Mouse (Mus musculus) forebrain, embryonic 15.5 days (tissue): Measurements from ENCODE around the gene Angel2. TPM values are rescaled to one million over a fixed set of nuclear protein-coding genes. Genes with fewer than 3 reads are reported as not detected.
A peak's percentile ranks its signal among the peaks of the same experiment; 100 is the strongest.

Experiments used
- ATAC-seq: fragments of 200-750 bp; cut with Nextera tagmentation; replicated peaks from 2 replicates; pipeline ENCODE4 v1.8.0; 2017; ENCODE audit warnings: mild to moderate bottlenecking, moderate TSS enrichment, moderate library complexity
- H3K27ac ChIP-seq: fragments of 300-500 bp; sonication (generic); replicated peaks from 2 replicates; pipeline ENCODE4 v1.5.1; 2015; ENCODE audit warnings: mild to moderate bottlenecking, inconsistent platforms
- H3K27me3 ChIP-seq: fragments of 300-500 bp; sonication (generic); 2 replicates; pipeline ENCODE4 v1.6.1; 2015; ENCODE audit warnings: inconsistent platforms
- H3K36me3 ChIP-seq: fragments of 300-500 bp; sonication (generic); 2 replicates; pipeline ENCODE4 v1.6.1; 2015; ENCODE audit warnings: mild to moderate bottlenecking, inconsistent platforms
- H3K4me1 ChIP-seq: fragments of 300-500 bp; sonication (generic); 2 replicates; pipeline ENCODE4 v1.6.1; 2015; ENCODE audit warnings: inconsistent platforms
- H3K4me2 ChIP-seq: fragments of 300-500 bp; sonication (generic); replicated peaks from 2 replicates; pipeline ENCODE4 v1.6.1; 2015; ENCODE audit warnings: mild to moderate bottlenecking, inconsistent platforms
- H3K4me3 ChIP-seq: fragments of 300-500 bp; sonication (generic); 2 replicates; pipeline ENCODE4 v1.5.1; 2015; ENCODE audit warnings: mild to moderate bottlenecking, inconsistent platforms
- H3K9ac ChIP-seq: fragments of 300-500 bp; sonication (generic); replicated peaks from 2 replicates; pipeline ENCODE4 v1.6.1; 2015; ENCODE audit warnings: mild to moderate bottlenecking, inconsistent platforms
- H3K9me3 ChIP-seq: fragments of 300-500 bp; sonication (generic); 2 replicates; pipeline ENCODE4 v1.6.1; 2016; ENCODE audit warnings: inconsistent platforms
- WGBS: fragments of 180-500 bp; shearing (Covaris S2); methylation state at CpG from one replicate; pipeline ENCODE4 v1.1.7; 2015; ENCODE audit warnings: mixed read lengths; 5-methylcytosine and 5-hydroxymethylcytosine counted together
- polyA plus RNA-seq: library from polyadenylated mRNA; unstranded; fragments of >200 nt; fragmentation: Nextera tagmentation; extraction: Ambion mirVana; gene quantifications from 2 replicates; pipeline ENCODE4 v1.2.1, GENCODE M21; 2015

Gene Angel2
- polyA plus RNA-seq, 1 experiment from 2014 or later = 67.6 TPM

DNA sequence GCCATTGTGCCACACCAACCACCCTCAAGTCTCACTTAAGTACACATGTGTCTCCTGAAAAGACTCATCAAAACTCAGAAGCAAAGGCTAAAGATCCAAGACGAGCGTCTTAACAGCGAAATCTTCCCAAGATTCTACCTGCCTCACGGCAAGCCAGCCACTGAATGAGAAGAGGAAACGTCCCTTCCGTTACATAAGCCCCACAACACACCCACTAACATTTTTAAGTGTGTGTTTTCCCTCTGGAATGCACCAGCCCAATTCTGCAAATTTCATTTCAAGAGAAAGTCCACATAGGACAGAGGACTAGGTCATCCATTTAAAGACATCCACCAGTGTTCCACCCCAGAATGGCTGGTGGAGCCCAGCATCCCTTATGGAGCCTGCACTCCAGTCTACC is 14.1 kb upstream of the Angel2 start:
- no peak for ATAC-seq
- peak overlapping the region; percentile 83 for H3K9ac ChIP-seq
- no peaks in the 10 kb centered on the region for H3K9me3 ChIP-seq
- no peaks in the 10 kb centered on the region for H3K36me3 ChIP-seq
- WGBS = 76% methylated on average over 6 of the region's 6 CpGs
- H3K4me3 ChIP-seq = peak overlapping the region; percentile 84
- H3K4me2 ChIP-seq = peak overlapping the region; percentile 84
- H3K4me1 ChIP-seq = peaks cover 23% of the 10 kb centered on the region
- no peaks in the 10 kb centered on the region for H3K27me3 ChIP-seq
- H3K27ac ChIP-seq = no peak overlapping the region

DNA sequence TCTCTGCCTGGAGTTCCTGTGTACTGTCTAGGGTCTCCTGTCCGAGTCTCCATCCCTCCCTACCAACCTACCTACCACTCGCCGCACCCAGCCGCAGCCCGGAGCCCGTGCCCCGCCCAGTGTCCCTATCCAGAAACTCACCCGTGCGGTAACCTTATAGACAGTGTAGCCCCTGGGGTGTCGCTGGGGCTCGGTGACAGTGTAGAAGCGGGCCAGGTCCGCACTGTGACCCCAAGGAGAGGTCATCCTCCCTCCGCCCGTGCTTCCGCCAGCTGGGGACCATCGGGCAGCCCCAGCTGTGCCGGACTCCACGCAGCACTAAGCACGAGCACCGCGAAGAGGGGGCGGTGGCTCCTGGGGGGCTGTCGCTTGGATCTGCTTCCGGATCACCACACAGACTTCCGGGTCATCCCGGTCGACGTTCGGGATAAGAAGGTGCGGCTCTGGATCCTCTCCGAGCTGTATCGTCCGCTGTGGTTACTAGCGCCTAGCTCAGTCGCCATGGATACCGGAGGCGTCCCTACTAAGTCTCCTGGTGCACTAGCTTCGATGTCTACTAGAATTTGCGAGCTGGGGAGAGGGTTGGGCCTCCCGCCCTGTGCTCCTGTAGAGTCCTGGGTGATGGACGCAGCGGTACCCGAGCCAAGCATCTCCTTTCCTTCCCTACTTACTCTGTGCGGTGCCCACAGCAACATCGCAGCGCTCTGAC is 13.3 kb upstream of the Angel2 start, which contains the start of gene Rps6kc1:
TSS of gene Rps6kc1 (minus strand) at position 356 of the 709 bp plus-strand sequence.
- no peaks in the 10 kb centered on the region for H3K27me3 ChIP-seq
- peak within 1 kb of the TSS; percentile 84 for H3K4me2 ChIP-seq
- peak within 1 kb of the TSS; percentile 84 for H3K4me3 ChIP-seq
- H3K9me3 ChIP-seq = no peaks in the 10 kb centered on the region
- no peaks in the 10 kb centered on the region for H3K36me3 ChIP-seq
- ATAC-seq = peak; percentile 95
- peaks cover 23% of the 10 kb centered on the region for H3K4me1 ChIP-seq
- peak within 1 kb of the TSS; percentile 74 for H3K27ac ChIP-seq
- under 1% methylated on average over 47 of the region's 47 CpGs for WGBS
- peak within 1 kb of the TSS; percentile 83 for H3K9ac ChIP-seq

DNA sequence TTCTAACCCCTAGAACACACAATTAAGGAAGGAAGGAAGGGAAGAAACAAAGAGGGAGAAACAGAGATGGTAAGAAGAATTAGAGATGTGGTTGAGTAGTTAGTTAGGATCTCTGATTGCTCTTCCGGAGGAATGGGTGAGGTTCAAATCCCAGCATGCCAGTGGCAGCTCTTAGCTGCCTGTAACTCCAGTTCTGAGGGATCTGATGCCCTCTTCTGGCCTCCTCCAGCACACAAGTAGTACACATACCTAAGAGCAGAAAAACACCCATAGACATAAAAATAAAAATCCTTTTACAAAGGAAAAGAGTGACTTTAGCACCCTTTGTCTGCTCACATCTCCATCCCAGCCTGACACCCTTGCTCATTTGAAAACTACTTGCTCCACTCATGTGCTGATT is 12.3 kb upstream of the Angel2 start:
- peaks cover 23% of the 10 kb centered on the region for H3K4me1 ChIP-seq
- WGBS = 52% methylated on average over 1 of the region's 1 CpGs
- no peak overlapping the region for H3K4me3 ChIP-seq
- H3K27me3 ChIP-seq = no peaks in the 10 kb centered on the region
- H3K36me3 ChIP-seq = no peaks in the 10 kb centered on the region
- no peak overlapping the region for H3K27ac ChIP-seq
- no peak overlapping the region for H3K4me2 ChIP-seq
- no peak for ATAC-seq
- no peaks in the 10 kb centered on the region for H3K9me3 ChIP-seq
- H3K9ac ChIP-seq = no peak overlapping the region

DNA sequence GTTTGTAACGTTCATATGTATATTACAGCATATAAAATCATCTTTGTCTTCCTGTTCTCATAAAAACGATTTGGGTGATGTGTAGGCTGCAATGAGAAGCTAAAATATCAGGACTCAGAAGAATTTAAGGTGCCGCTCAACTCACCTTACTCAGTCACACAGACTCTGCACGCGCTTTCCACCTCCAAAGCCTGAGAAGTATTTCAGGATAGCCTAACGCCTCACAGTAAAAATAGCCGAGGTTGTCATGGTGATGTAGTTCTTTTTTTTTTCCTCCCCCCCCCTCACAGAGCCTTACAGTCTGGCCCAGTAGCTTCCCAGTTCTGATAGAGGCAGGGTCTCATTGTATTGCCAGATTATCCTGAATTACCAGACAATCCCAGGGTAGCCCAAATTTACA is 6.0 kb upstream of the Angel2 start:
- no peak overlapping the region for H3K9ac ChIP-seq
- H3K4me1 ChIP-seq = no peaks in the 10 kb centered on the region
- H3K4me3 ChIP-seq = no peak overlapping the region
- H3K27me3 ChIP-seq = no peaks in the 10 kb centered on the region
- WGBS = 61% methylated on average over 7 of the region's 7 CpGs
- H3K4me2 ChIP-seq = no peak overlapping the region
- no peak overlapping the region for H3K27ac ChIP-seq
- no peak for ATAC-seq
- no peaks in the 10 kb centered on the region for H3K36me3 ChIP-seq
- H3K9me3 ChIP-seq = no peaks in the 10 kb centered on the region

DNA sequence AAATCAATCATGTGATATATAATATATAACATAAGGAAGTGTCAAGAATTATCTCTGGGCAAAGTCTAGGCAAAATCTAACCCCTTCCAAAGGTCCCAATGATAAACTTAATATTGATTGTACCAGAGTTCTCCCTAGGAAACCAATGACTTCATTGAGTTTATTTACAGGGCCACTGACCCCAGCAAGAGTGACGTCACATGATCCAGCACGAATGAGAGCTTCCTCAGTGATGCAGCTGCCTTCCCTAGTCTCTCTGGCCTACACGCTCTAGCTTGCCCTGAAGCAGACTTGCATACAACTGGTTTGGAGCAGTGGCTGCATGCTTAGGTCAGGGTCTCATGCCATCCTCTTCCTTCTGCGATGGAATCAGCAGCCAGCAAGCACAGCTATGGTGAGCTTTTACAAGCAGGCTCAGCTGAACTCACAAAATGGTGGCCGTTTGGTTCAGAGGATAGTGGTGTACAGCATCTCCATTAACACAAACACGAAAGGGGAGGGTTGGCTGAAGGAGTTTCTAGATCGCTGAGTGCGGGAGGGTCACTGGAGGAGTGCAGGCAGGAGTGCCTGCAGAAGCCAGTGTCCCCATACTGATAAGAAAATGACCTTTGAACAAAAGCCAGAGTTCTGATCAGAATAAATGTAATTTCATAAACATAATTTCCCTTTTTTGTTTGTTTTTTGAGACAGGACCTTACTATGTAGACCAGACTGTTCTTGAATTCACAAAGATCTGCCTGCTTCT is 5.0 kb upstream of the Angel2 start:
- Histone ChIP-seq H3K4me3 (no peak overlapping the region), H3K9me3 (no peaks in the 10 kb centered on the region), H3K4me1 (no peaks in the 10 kb centered on the region), H3K4me2 (no peak overlapping the region), H3K27ac (no peak overlapping the region), H3K9ac (no peak overlapping the region), H3K36me3 (no peaks in the 10 kb centered on the region), H3K27me3 (no peaks in the 10 kb centered on the region)
- ATAC-seq = no peak
- WGBS = 78% methylated on average over 8 of the region's 8 CpGs

DNA sequence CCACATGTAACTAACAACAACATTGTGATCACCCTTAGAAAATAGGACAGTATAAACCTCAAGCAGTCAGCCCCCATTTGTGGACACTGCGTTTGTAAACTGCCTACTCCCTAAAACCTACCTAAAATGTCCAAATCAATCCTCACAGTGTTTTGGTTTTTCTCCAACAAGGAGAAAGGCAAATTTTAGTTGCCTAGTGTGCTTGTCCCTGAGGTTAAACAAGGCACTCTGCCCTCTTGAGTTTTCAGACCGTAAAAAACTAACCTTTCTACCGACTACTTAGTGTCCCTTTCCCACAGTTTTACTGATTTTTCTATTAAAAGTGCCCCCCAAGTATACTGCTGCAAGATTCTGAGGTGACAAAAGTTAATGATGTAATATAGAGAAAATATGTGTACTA is 2.4 kb downstream of the Angel2 start:
- peak overlapping the region; percentile 62; the same call in 1 of the 2 replicates for H3K4me2 ChIP-seq
- ATAC-seq = no peak

DNA sequence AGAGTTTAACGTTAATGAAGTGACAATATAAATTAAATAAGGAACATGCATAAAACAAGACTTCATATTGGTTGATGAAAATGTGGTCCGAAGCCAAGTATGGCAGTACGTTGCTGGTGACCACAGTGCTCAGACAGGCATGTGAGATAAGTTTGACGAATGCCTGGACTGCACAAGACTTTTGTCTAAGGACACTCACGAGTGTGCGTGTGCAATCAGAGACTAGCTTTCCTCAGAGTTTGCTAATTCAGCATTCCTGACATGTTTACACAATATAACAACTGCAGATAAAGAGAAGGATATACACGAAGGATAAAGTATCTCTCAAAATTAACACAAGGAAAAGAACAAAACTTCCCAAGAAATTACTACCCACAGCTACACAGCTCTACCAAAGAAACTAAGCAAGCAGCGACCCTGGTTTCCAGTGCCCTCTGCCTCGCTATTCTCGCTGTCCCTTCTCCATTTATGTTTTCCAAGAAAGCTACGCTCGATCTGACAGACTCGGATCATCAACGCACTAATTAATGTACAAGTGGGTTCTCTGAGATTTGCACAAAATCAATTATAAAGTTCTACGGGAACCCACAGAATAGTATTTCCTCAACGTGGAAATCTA is 2.9 kb downstream of the Angel2 start:
- H3K27ac ChIP-seq = peak overlapping the region; percentile 99
- H3K4me2 ChIP-seq = peak overlapping the region; percentile 62
- no peaks in the 10 kb centered on the region for H3K27me3 ChIP-seq
- peaks cover 18% of the 10 kb centered on the region for H3K4me1 ChIP-seq
- H3K4me3 ChIP-seq = peak overlapping the region; percentile 70
- H3K9me3 ChIP-seq = no peaks in the 10 kb centered on the region
- WGBS = 20% methylated on average over 16 of the region's 16 CpGs
- peak overlapping the region; percentile 89 for H3K9ac ChIP-seq
- no peaks in the 10 kb centered on the region for H3K36me3 ChIP-seq
- ATAC-seq = peak; percentile 25

More for the DNA sequence above, 2.4 kb downstream of the Angel2 start:
- H3K4me3 ChIP-seq = no peak overlapping the region
- no peaks in the 10 kb centered on the region for H3K27me3 ChIP-seq
- H3K36me3 ChIP-seq = no peaks in the 10 kb centered on the region
- WGBS = 94% methylated on average over 3 of the region's 3 CpGs
- no peak overlapping the region for H3K27ac ChIP-seq
- no peaks in the 10 kb centered on the region for H3K9me3 ChIP-seq
- no peak overlapping the region for H3K9ac ChIP-seq
- peaks cover 18% of the 10 kb centered on the region for H3K4me1 ChIP-seq

DNA sequence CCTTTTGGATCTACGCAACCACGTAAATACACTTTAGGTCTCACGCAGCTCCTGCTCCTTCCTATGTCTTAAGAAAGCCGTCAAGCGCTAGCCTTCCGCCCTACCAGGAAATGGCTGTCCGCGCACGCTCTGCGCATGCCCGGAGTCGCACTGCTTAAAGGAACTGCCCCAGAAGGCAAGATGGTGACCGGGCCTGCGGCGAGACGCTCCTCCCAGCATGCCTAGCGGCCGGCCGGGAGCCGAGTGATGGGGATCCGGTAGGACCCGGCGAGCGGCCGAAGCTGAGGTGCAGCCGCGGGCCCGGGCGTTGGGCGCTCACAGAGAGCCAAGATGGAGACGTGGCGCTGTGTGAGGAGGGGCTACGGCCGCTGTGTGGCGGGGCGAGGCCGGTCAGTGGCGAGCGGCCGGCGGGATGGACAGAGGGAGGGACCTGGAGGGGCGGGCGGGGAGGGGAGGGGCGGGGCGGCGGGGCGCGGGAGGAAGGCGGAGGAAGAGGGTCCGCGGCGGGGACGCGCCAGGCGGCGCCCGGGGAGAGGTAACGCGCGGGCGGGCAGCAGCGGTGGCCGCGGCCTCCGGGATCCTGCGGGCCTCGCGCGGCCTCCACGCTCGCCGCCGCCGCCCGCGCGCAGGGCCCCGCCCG is 3.6 kb downstream of the Angel2 start:
- Histone ChIP-seq H3K36me3 (0 out of 2 replicates have a peak, but pooled peaks cover 2% of the 10 kb centered on the region), H3K4me3 (peak overlapping the region; percentile 70), H3K4me1 (peaks cover 18% of the 10 kb centered on the region), H3K9me3 (no peaks in the 10 kb centered on the region), H3K4me2 (peak overlapping the region; percentile 62), H3K27ac (peak overlapping the region; percentile 99), H3K27me3 (no peaks in the 10 kb centered on the region), H3K9ac (peak overlapping the region; percentile 89)
- peak; percentile 98 for ATAC-seq
- WGBS = under 1% methylated on average over 54 of the region's 79 CpGs

DNA sequence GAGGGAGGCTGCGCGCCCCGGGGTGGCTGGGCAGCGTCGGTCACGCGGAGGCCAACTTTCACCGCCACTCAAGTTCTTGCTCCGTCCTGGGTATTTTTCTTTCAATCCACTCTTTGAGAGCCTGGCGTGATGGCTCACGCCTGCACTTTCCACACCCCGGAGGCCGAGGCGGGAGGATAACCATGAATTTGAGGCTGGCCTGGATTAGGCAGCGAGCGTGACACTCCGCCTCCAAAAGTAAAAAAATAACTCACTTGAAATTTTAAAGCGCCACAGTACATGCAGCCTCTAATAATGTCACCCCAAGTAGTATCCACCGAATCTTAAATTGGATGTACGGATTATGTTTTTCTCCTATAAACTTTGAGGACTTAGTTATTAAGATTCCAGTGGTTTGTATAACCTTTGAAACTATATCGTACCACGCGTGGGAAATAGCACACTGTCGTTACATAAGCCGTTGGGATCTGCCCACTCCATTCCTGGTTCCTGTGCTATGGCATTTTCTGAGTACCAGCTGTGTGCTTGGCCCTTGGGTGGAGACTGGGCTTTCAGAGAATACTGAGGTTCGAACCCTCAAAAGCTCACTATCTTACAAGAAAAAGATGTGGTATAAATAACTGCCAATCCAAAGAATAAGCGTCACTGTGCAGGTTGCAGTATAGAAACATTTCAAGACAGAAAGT is 4.2 kb downstream of the Angel2 start:
- Histone ChIP-seq H3K27me3 (no peaks in the 10 kb centered on the region), H3K4me1 (peaks cover 18% of the 10 kb centered on the region), H3K36me3 (peaks cover 8% of the 10 kb centered on the region; the same call in 1 of the 2 replicates), H3K9me3 (no peaks in the 10 kb centered on the region), H3K4me3 (peak overlapping the region; percentile 70), H3K4me2 (peak overlapping the region; percentile 62), H3K9ac (peak overlapping the region; percentile 89), H3K27ac (peak overlapping the region; percentile 99)
- WGBS = 7% methylated on average over 27 of the region's 27 CpGs
- no peak for ATAC-seq

DNA sequence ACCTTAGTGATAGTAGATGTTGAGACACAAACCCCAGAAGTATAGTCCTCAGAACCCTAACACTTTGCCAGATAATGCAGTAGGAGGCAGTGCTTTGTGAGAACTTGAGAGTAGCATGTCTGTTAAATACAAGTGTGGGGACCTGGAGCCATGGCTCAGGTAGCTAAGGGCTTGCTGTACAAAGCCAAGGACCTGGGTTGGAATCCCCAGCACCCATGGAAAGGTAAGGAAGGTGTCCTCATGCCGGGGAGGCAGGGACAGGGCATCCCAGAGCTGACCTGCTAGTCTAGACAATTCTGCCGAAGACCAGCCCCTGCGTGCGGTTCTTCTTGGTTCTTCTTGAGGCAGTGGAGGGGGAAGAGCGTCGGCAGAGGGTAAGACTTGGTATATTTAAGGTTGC is 5.3 kb downstream of the Angel2 start:
- H3K36me3 ChIP-seq = peaks cover 13% of the 10 kb centered on the region
- H3K4me2 ChIP-seq = no peak overlapping the region
- no peak for ATAC-seq
- 90% methylated on average over 6 of the region's 6 CpGs for WGBS
- H3K9me3 ChIP-seq = no peaks in the 10 kb centered on the region
- no peak overlapping the region for H3K4me3 ChIP-seq
- no peak overlapping the region for H3K9ac ChIP-seq
- H3K27me3 ChIP-seq = no peaks in the 10 kb centered on the region
- H3K27ac ChIP-seq = no peak overlapping the region
- H3K4me1 ChIP-seq = peaks cover 18% of the 10 kb centered on the region

DNA sequence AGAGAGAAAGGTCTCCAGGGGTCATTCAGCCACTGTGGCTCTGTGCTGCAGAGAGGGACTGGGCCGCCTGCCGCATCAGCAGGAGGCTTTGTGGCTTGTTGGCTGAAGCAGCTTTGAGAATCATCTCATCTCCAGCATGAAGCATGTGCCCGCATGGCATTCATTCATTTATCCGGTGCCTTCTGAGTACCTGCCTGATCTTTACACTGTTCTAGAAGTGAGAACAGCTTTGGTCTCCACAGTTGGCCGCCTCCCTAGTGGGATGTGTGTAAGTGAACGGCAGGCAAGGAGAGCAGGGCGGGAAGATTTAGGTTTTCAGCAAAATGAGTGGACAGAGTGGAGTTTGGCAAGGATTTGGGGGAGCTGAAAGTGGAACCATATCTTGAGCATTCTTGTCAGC is 14.9 kb downstream of the Angel2 start:
- no peak overlapping the region for H3K27ac ChIP-seq
- 90% methylated on average over 7 of the region's 7 CpGs for WGBS
- no peak for ATAC-seq
- no peak overlapping the region for H3K4me2 ChIP-seq
- H3K9ac ChIP-seq = no peak overlapping the region
- no peak overlapping the region for H3K4me3 ChIP-seq
- H3K4me1 ChIP-seq = no peaks in the 10 kb centered on the region
- H3K27me3 ChIP-seq = no peaks in the 10 kb centered on the region
- H3K9me3 ChIP-seq = no peaks in the 10 kb centered on the region
- H3K36me3 ChIP-seq = peaks cover 75% of the 10 kb centered on the region
